Mouse (Mus musculus) brain, embryonic 14.5 days (tissue): ENCODE results near the gene Fam89a.

ENCODE experiments used
- CTCF ChIP-seq: fragments of 200-500 bp; IDR thresholded peaks from 2 replicates; pipeline ENCODE4 v1.5.1; 2012; ENCODE audit warnings: inconsistent platforms, mild to moderate bottlenecking, moderate library complexity, borderline replicate concordance; ENCODE audit not compliant: insufficient read depth, insufficient read length; ENCODE audit errors: extremely low read depth
- POLR2A ChIP-seq: fragments of 200-500 bp; IDR thresholded peaks from 2 replicates; pipeline ENCODE4 v1.6.1; 2012; ENCODE audit warnings: mild to moderate bottlenecking, inconsistent platforms, borderline replicate concordance; ENCODE audit not compliant: poor library complexity, insufficient read depth, insufficient read length, severe bottlenecking; ENCODE audit errors: extremely low read depth

- TF ChIP-seq CTCF (no peak), POLR2A (no peak)
Observed at GRCm38 (mm10) chr8:124772389-124772788, 20.8 kb upstream of the Fam89a start.
